Mouse (Mus musculus) liver, embryonic 15.5 days (tissue): Measurements from ENCODE around the gene Rbm25. TPM values are rescaled to one million over a fixed set of nuclear protein-coding genes. Genes with fewer than 3 reads are reported as not detected.
"Not testable (repeated sequence)": the region's sequence is repeated elsewhere in the genome, so short reads cannot be mapped to it uniquely, and the experiment has no call there.

ENCODE experiments used
- ATAC-seq: fragments of 200-750 bp; cut with Nextera tagmentation; 2 replicates; pipeline ENCODE4 v1.8.0; 2017; ENCODE audit warnings: moderate number of reproducible peaks, mild to moderate bottlenecking, moderate library complexity; ENCODE audit not compliant: insufficient read depth
- H3K27ac ChIP-seq: fragments of 300-500 bp; sonication (generic); replicated peaks from 2 replicates; pipeline ENCODE4 v1.5.1; 2015; ENCODE audit warnings: mild to moderate bottlenecking, inconsistent platforms
- H3K27me3 ChIP-seq: fragments of 300-500 bp; sonication (generic); 2 replicates; pipeline ENCODE4 v1.6.1; 2015; ENCODE audit warnings: mild to moderate bottlenecking, inconsistent platforms
- H3K36me3 ChIP-seq: fragments of 300-500 bp; sonication (generic); replicated peaks from 2 replicates; pipeline ENCODE4 v1.6.1; 2015; ENCODE audit warnings: moderate library complexity, mild to moderate bottlenecking, inconsistent platforms
- H3K4me1 ChIP-seq: fragments of 300-500 bp; sonication (generic); replicated peaks from 2 replicates; pipeline ENCODE4 v1.6.1; 2015; ENCODE audit warnings: inconsistent platforms
- H3K4me2 ChIP-seq: fragments of 300-500 bp; sonication (generic); 2 replicates; pipeline ENCODE4 v1.6.1; 2015; ENCODE audit warnings: moderate library complexity, mild to moderate bottlenecking, inconsistent platforms
- H3K4me3 ChIP-seq: fragments of 300-500 bp; sonication (generic); replicated peaks from 2 replicates; pipeline ENCODE4 v1.5.1; 2015; ENCODE audit warnings: mild to moderate bottlenecking, inconsistent platforms
- H3K9ac ChIP-seq: fragments of 300-500 bp; sonication (generic); 2 replicates; pipeline ENCODE4 v1.6.1; 2015; ENCODE audit warnings: moderate library complexity, mild to moderate bottlenecking, inconsistent platforms
- H3K9me3 ChIP-seq: fragments of 300-500 bp; sonication (generic); replicated peaks from 2 replicates; pipeline ENCODE4 v1.6.1; 2016; ENCODE audit warnings: inconsistent platforms
- WGBS: fragments of 180-500 bp; shearing (Covaris S2); methylation state at CpG from one replicate; pipeline ENCODE4 v1.1.7; 2015; ENCODE audit warnings: mixed read lengths; ENCODE audit not compliant: insufficient replicate concordance; 5-methylcytosine and 5-hydroxymethylcytosine counted together
- polyA plus RNA-seq: library from polyadenylated mRNA; unstranded; fragments of >200 nt; fragmentation: Nextera tagmentation; extraction: Ambion mirVana; gene quantifications from 2 replicates; pipeline ENCODE4 v1.2.1, GENCODE M21; 2015

Rbm25 gene
- polyA plus RNA-seq = 92.7 and 93.2 TPM in 2 replicates

GRCm38 (mm10) chr12:83630936-83631335, at the start of gene Rbm25:
Gene Rbm25 (plus strand): TSS chr12:83631236.
- no CpG with 5 or more reads among the region's 5 CpGs for WGBS
- H3K9me3 ChIP-seq, H3K27me3 ChIP-seq, ATAC-seq: not testable (repeated sequence)
- H3K27ac ChIP-seq = peak within 1 kb of the TSS; percentile 93
- H3K4me1 ChIP-seq = peaks cover 15% of the 10 kb centered on the region
- peaks cover 11% of the 10 kb centered on the region for H3K36me3 ChIP-seq
- peak within 1 kb of the TSS; percentile 95 for H3K4me3 ChIP-seq
- H3K9ac ChIP-seq = peak within 1 kb of the TSS; percentile 96
- H3K4me2 ChIP-seq = peak within 1 kb of the TSS; percentile 77

GRCm38 (mm10) chr12:83582106-83582505, 48.9 kb upstream of the Rbm25 start:
- peak overlapping the region; percentile 52 for H3K27ac ChIP-seq
- 67% methylated on average over 4 of the region's 4 CpGs for WGBS
- peaks cover 21% of the 10 kb centered on the region for H3K36me3 ChIP-seq
- no peaks in the 10 kb centered on the region for H3K9me3 ChIP-seq
- H3K4me1 ChIP-seq = peaks cover 48% of the 10 kb centered on the region
- H3K9ac ChIP-seq = no peak overlapping the region
- ATAC-seq = no peak
- H3K4me3 ChIP-seq = no peak overlapping the region
- H3K27me3 ChIP-seq = no peaks in the 10 kb centered on the region
- H3K4me2 ChIP-seq = no peak overlapping the region

DNA sequence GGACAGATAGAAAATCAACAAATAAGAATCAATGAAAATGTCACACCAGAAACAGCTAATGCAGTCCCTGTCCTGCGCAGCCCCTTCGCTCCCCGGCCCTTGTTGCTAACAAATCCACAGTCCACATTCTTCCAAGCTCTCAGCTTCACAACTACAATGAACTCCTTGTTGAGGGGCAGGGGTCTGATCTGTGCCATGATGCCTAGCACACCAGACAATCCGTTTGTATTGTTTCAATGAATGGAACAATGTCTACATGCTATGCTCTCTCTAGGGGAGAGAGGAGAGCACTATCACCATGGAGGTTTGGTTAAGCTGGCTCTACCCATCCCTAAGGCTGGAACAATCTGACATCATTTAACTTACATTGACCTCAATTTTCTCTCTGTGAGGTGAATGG, 48.3 kb upstream of the Rbm25 start:
- no peak overlapping the region for H3K4me2 ChIP-seq
- ATAC-seq = no peak
- WGBS = 86% methylated on average over 4 of the region's 4 CpGs
- H3K27me3 ChIP-seq = no peaks in the 10 kb centered on the region
- H3K4me3 ChIP-seq = no peak overlapping the region
- H3K36me3 ChIP-seq = peaks cover 25% of the 10 kb centered on the region
- H3K9ac ChIP-seq = no peak overlapping the region
- no peak overlapping the region; the same call in 1 of the 2 replicates for H3K27ac ChIP-seq
- no peaks in the 10 kb centered on the region for H3K9me3 ChIP-seq
- peaks cover 41% of the 10 kb centered on the region for H3K4me1 ChIP-seq

GRCm38 (mm10) chr12:83586628-83587027, 44.4 kb upstream of the Rbm25 start:
- 84% methylated on average over 5 of the region's 5 CpGs for WGBS
- H3K9ac ChIP-seq = no peak overlapping the region

GRCm38 (mm10) chr12:83591754-83592501, 39.1 kb upstream of the Rbm25 start:
- Histone ChIP-seq H3K27ac (peak overlapping the region; percentile 15; the same call in 1 of the 2 replicates), H3K9ac (no peak overlapping the region)

More at GRCm38 (mm10) chr12:83586628-83587027, 44.4 kb upstream of the Rbm25 start:
- no peak overlapping the region for H3K4me3 ChIP-seq
- peaks cover 12% of the 10 kb centered on the region; the same call in 1 of the 2 replicates for H3K4me1 ChIP-seq
- peaks cover 56% of the 10 kb centered on the region for H3K36me3 ChIP-seq
- no peak for ATAC-seq
- no peaks in the 10 kb centered on the region for H3K9me3 ChIP-seq
- H3K27me3 ChIP-seq = no peaks in the 10 kb centered on the region
- no peak overlapping the region for H3K27ac ChIP-seq
- no peak overlapping the region for H3K4me2 ChIP-seq

DNA sequence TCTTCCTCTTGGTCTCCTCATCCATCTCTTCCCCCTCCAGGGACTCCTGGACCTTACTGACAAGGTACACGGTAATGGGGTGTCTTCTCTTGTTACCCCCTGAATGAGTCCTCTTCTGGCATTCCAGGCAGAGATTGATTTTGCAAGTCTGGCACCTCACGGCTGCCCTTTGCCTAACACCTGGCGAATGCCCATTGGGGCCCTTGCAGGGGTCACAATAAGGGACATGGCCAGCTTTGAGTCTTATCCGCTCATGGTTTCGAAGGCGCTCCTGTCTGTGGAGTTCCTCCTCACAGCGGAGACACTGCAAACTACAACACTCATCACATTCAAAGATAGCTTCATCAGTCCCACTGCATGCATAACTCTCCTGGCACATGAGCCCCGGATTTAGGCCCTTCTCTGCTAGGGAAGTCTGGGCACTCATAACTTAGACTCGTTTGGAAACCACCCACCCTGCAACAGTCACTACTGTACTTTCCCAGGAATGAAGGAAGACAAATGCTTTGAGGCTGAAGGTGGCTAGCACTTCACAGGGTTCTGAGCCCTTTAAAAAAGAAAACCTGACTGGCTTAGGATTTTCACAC, 36.5 kb upstream of the Rbm25 start:
- Histone ChIP-seq H3K4me3 (no peak overlapping the region), H3K27ac (0 out of 2 replicates have a peak overlapping the region, but pooled peaks have one; percentile 2)
- 83% methylated on average over 9 of the region's 9 CpGs for WGBS

More at GRCm38 (mm10) chr12:83591754-83592501, 39.1 kb upstream of the Rbm25 start:
- no peaks in the 10 kb centered on the region for H3K27me3 ChIP-seq
- no peak overlapping the region for H3K4me3 ChIP-seq
- 78% methylated on average over 8 of the region's 8 CpGs for WGBS
- H3K4me1 ChIP-seq = peaks cover 45% of the 10 kb centered on the region
- H3K4me2 ChIP-seq = no peak overlapping the region
- no peaks in the 10 kb centered on the region for H3K9me3 ChIP-seq
- peaks cover 65% of the 10 kb centered on the region for H3K36me3 ChIP-seq
- no peak for ATAC-seq

GRCm38 (mm10) chr12:83596191-83596954, 34.7 kb upstream of the Rbm25 start:
- H3K4me2 ChIP-seq = peak overlapping the region; percentile 86
- H3K36me3 ChIP-seq = peaks cover 28% of the 10 kb centered on the region
- H3K27ac ChIP-seq = peak overlapping the region; percentile 93
- WGBS = 11% methylated on average over 20 of the region's 20 CpGs
- H3K9ac ChIP-seq = peak overlapping the region; percentile 94
- no peak for ATAC-seq
- peak overlapping the region; percentile 99 for H3K4me3 ChIP-seq
- H3K4me1 ChIP-seq = peaks cover 41% of the 10 kb centered on the region
- H3K9me3 ChIP-seq = no peaks in the 10 kb centered on the region
- no peaks in the 10 kb centered on the region for H3K27me3 ChIP-seq

More for the DNA sequence above, 36.5 kb upstream of the Rbm25 start:
- Histone ChIP-seq H3K9me3 (no peaks in the 10 kb centered on the region), H3K27me3 (no peaks in the 10 kb centered on the region), H3K4me2 (no peak overlapping the region), H3K4me1 (peaks cover 45% of the 10 kb centered on the region), H3K36me3 (peaks cover 43% of the 10 kb centered on the region), H3K9ac (no peak overlapping the region)
- no peak for ATAC-seq

DNA sequence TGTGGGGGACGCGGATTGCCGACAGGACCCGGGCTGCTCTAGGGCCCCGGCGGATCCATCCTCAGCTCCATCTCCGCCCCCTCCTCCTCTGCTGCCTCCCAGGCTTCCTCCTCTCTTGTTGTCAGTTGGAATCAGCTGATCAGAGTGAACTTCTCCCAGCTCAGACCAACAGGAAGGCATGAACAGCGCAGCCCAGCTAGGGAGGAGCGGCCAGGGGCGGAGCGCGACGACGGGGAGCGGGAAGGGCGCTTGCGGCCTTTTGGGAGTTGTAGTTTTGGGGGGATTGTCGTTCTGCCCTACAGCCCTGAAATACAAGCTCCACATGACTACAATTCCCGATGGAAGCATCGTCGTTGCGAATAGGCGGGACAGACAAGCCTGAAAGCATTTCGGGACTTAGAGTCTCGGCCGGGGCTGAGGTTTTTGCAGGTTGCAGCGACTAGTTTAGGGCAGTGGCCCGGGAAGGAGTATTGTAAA, 34.0 kb upstream of the Rbm25 start, which contains the start of gene Zfyve1:
Gene Zfyve1, minus strand, starts transcription at position 198 of the 477 bp plus-strand sequence.
- H3K4me2 ChIP-seq = peak within 1 kb of the TSS; percentile 86
- H3K4me3 ChIP-seq = peak within 1 kb of the TSS; percentile 99
- peak; percentile 98 for ATAC-seq
- H3K27me3 ChIP-seq = no peaks in the 10 kb centered on the region
- WGBS = under 1% methylated on average over 28 of the region's 28 CpGs
- H3K36me3 ChIP-seq = peaks cover 22% of the 10 kb centered on the region
- peak within 1 kb of the TSS; percentile 94 for H3K9ac ChIP-seq
- peaks cover 38% of the 10 kb centered on the region for H3K4me1 ChIP-seq
- peak within 1 kb of the TSS; percentile 93 for H3K27ac ChIP-seq
- no peaks in the 10 kb centered on the region for H3K9me3 ChIP-seq

DNA sequence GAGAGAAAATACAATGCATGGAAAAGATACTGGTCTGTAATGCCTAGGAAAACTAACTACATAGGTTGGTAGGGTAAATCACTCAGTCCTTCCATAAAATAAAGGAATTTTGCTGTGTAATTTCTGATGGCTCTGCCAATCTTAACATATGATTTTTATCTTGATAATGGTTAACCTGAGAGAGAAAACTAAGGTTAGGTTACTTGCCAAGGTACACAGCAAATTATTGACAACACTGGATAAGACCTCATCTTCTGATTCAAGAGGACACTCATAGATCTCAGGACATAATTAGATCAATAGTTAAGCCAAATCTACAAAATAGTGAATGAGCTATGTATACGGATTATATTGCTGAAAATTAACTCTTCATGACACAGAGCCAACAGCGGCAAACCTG, 33.2 kb upstream of the Rbm25 start:
- 72% methylated on average over 2 of the region's 2 CpGs for WGBS
- no peak overlapping the region for H3K27ac ChIP-seq
- H3K9ac ChIP-seq = no peak overlapping the region
- no peaks in the 10 kb centered on the region for H3K9me3 ChIP-seq
- H3K27me3 ChIP-seq = no peaks in the 10 kb centered on the region
- peaks cover 19% of the 10 kb centered on the region for H3K36me3 ChIP-seq
- H3K4me1 ChIP-seq = peaks cover 38% of the 10 kb centered on the region
- ATAC-seq = no peak
- no peak overlapping the region for H3K4me3 ChIP-seq
- H3K4me2 ChIP-seq = no peak overlapping the region

GRCm38 (mm10) chr12:83602285-83602684, 28.8 kb upstream of the Rbm25 start:
- H3K4me2 ChIP-seq = no peak overlapping the region
- peaks cover 15% of the 10 kb centered on the region for H3K4me1 ChIP-seq
- 48% methylated on average over 5 of the region's 5 CpGs for WGBS
- no peak overlapping the region for H3K27ac ChIP-seq
- H3K9ac ChIP-seq = no peak overlapping the region
- no peaks in the 10 kb centered on the region for H3K36me3 ChIP-seq
- ATAC-seq = no peak
- no peaks in the 10 kb centered on the region for H3K27me3 ChIP-seq
- no peak overlapping the region for H3K4me3 ChIP-seq
- no peaks in the 10 kb centered on the region for H3K9me3 ChIP-seq
